ENCODE assay signal across 9 mouse cellular contexts in genomic region chrX:21828975-21829374, GRCm38 (mm10).
DNase-seq lines count a peak whose midpoint lies in the region; ATAC-seq and TF ChIP-seq lines count a peak whose summit lies in the region.
"Had no signal": no experiment of that assay in that cellular context is flagged by ENCODE, and none has a peak within 500 bp of the region (broad histone marks: within the 10 kb centered on the region; RNA-seq: fewer than 3 reads in every experiment).

No protein-coding gene starts in this region.

- DNase-seq in gastrocnemius, adult 2 months = no peak
- no peak for DNase-seq in gastrocnemius, postnatal 4 days (ENCODE audit: low spot score in 2 of 2)
- peak; percentile 11 for DNase-seq in midbrain, postnatal 0 days (ENCODE audit: low spot score)
- peak; percentile 32 for DNase-seq in embryo, embryonic 10 days (ENCODE audit: low spot score)
- peak; percentile 2 to 14 for DNase-seq in layer of hippocampus, postnatal 14 days (ENCODE audit: low spot score in 2 of 2)
- DNase-seq in thymus, postnatal 14 days = no peak
- no peak for DNase-seq in thymus, adult 2 months
- DNase-seq: liver, embryonic 13.5 days had no signal

- H3K9me3 ChIP-seq in midbrain, postnatal 0 days (ENCODE audit: low read length) = no peaks in the 10 kb centered on the region
- no peaks in the 10 kb centered on the region for H3K9me3 ChIP-seq in midbrain, embryonic 15.5 days
- H3K9me3 ChIP-seq: liver, embryonic 13.5 days had no signal

- ATAC-seq in midbrain, postnatal 0 days (ENCODE audit: low FRiP score) = no peak
- ATAC-seq in midbrain, embryonic 15.5 days (replicated peaks) = no peak

- H3K9ac ChIP-seq in midbrain, postnatal 0 days (replicated peaks; ENCODE audit: low read length, poor library complexity, severe bottlenecking) = no peak overlapping the region
- no peak overlapping the region for H3K9ac ChIP-seq in midbrain, embryonic 15.5 days
- H3K9ac ChIP-seq: liver, embryonic 13.5 days had no signal

- TF ChIP-seq POLR2A in thymus, adult 2 months (IDR thresholded peaks at IDR 0.05; ENCODE audit: control insufficient read depth, extremely low read depth, insufficient read depth, low read length, poor library complexity) = no peak

- intact Hi-C loops in gastrocnemius, adult 2 months (cut with DNase I) = loop anchor here (2.0 kb wide), 1 partner anchor 444 kb away; no protein-coding TSS in a partner anchor

- H3K4me3 ChIP-seq in gastrocnemius, adult 2 months = no peak overlapping the region
- H3K4me3 ChIP-seq in midbrain, postnatal 0 days (ENCODE audit: low read depth, low read length) = no peak overlapping the region
- no peak overlapping the region for H3K4me3 ChIP-seq in midbrain, embryonic 15.5 days
- no peak overlapping the region for H3K4me3 ChIP-seq in thymus, adult 2 months (ENCODE audit: control insufficient read depth, insufficient read depth, low read length)
- H3K4me3 ChIP-seq: liver, embryonic 13.5 days had no signal

- TF ChIP-seq CTCF in gastrocnemius, adult 2 months (IDR thresholded peaks at IDR 0.05) = peak; percentile 50
- peak; percentile 62 for TF ChIP-seq CTCF in midbrain, postnatal 0 days (IDR thresholded peaks at IDR 0.05)
- TF ChIP-seq CTCF in thymus, adult 2 months (IDR thresholded peaks at IDR 0.05; ENCODE audit: borderline replicate concordance, control insufficient read depth, extremely low read depth, insufficient read depth, low read length, poor library complexity) = no peak

- no peak overlapping the region for H3K4me2 ChIP-seq in midbrain, postnatal 0 days (ENCODE audit: low read depth, low read length, poor library complexity, severe bottlenecking)
- no peak overlapping the region for H3K4me2 ChIP-seq in midbrain, embryonic 15.5 days
- H3K4me2 ChIP-seq: liver, embryonic 13.5 days had no signal

- H3K27me3 ChIP-seq in midbrain, postnatal 0 days (ENCODE audit: insufficient read depth, low read length) = no peaks in the 10 kb centered on the region
- no peaks in the 10 kb centered on the region for H3K27me3 ChIP-seq in midbrain, embryonic 15.5 days (replicated peaks)
- H3K27me3 ChIP-seq in thymus, adult 2 months (ENCODE audit: control insufficient read depth, insufficient read depth, low read length) = no peaks in the 10 kb centered on the region
- H3K27me3 ChIP-seq: liver, embryonic 13.5 days had no signal

- no peaks in the 10 kb centered on the region for H3K36me3 ChIP-seq in midbrain, postnatal 0 days (ENCODE audit: insufficient read depth, low read length)
- H3K36me3 ChIP-seq in midbrain, embryonic 15.5 days (replicated peaks) = no peaks in the 10 kb centered on the region
- H3K36me3 ChIP-seq in thymus, adult 2 months (ENCODE audit: control insufficient read depth, insufficient read depth, low read length) = no peaks in the 10 kb centered on the region
- H3K36me3 ChIP-seq: liver, embryonic 13.5 days had no signal

- no peaks in the 10 kb centered on the region for H3K4me1 ChIP-seq in midbrain, postnatal 0 days (ENCODE audit: insufficient read depth, low read length)
- no peaks in the 10 kb centered on the region for H3K4me1 ChIP-seq in midbrain, embryonic 15.5 days
- no peaks in the 10 kb centered on the region for H3K4me1 ChIP-seq in thymus, adult 2 months (replicated peaks; ENCODE audit: control insufficient read depth, insufficient read depth, low read length)
- H3K4me1 ChIP-seq: liver, embryonic 13.5 days had no signal

- no peak overlapping the region for H3K27ac ChIP-seq in gastrocnemius, adult 2 months
- H3K27ac ChIP-seq in midbrain, postnatal 0 days (ENCODE audit: low read depth, low read length) = no peak overlapping the region
- H3K27ac ChIP-seq in midbrain, embryonic 15.5 days = no peak overlapping the region
- no peak overlapping the region for H3K27ac ChIP-seq in thymus, adult 2 months (ENCODE audit: control insufficient read depth, insufficient read depth, low read length)
- H3K27ac ChIP-seq: liver, embryonic 13.5 days had no signal

Comparison
In these comparisons a context has a peak if more than half of its experiments do, and no peak if none do; other contexts are left out.
1. DNase-seq: peak in midbrain, postnatal 0 days (single experiment), embryo, embryonic 10 days (single experiment) and layer of hippocampus, postnatal 14 days (2 of 2); none in gastrocnemius, adult 2 months (single experiment), gastrocnemius, postnatal 4 days (0 of 2), thymus, postnatal 14 days (single experiment) and thymus, adult 2 months (single experiment).